Mouse (Mus musculus): ENCODE data around the gene Olfr287. TPM values are rescaled to one million over a fixed set of nuclear protein-coding genes. Genes with fewer than 3 reads are reported as not detected.

Gene Olfr287
- polyA plus RNA-seq (2015; fragmentation: Nextera tagmentation; extraction: Ambion mirVana), result 0.14 TPM in 1 of 2 replicates, not detected in the other

DNA sequence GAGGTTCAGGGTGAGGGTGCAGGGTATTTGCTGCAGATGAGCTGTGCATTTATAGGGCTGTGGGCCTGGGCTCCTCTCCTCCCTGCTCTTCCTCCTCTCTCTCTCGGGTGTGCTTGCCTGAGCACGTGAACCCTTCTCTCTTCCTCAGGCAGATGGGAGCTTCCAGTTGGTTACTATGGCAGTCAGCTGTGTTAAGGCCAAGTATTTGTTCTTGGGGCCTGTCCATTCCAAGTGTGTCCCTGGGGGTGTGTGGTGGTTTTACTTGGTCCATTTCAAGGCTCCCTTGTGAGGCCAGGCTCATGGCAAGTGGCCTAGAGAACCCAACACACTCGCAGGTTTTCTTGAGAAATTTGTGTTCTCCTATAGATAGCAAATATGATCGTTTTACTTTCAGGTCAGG is at the start of gene Olfr287, which contains the start of gene Gm44579:
Gene Olfr287, minus strand, starts transcription at position 180 of the 400 bp plus-strand sequence.
Gene Gm44579, minus strand, starts transcription at position 101 of the 400 bp plus-strand sequence.
- Histone ChIP-seq H3K27me3 (no peaks in the 10 kb centered on the region), H3K4me2 (replicated peaks) (no peak within 1 kb of the TSS), H3K4me1 (replicated peaks) (no peaks in the 10 kb centered on the region), H3K4me3 (replicated peaks) (no peak within 1 kb of the TSS), H3K9me3 (no peaks in the 10 kb centered on the region), H3K27ac (no peak within 1 kb of the TSS), H3K36me3 (no peaks in the 10 kb centered on the region), H3K9ac (replicated peaks) (no peak within 1 kb of the TSS)
- no peak for ATAC-seq
- WGBS, result 63% methylated on average over 4 of the region's 4 CpGs

DNA sequence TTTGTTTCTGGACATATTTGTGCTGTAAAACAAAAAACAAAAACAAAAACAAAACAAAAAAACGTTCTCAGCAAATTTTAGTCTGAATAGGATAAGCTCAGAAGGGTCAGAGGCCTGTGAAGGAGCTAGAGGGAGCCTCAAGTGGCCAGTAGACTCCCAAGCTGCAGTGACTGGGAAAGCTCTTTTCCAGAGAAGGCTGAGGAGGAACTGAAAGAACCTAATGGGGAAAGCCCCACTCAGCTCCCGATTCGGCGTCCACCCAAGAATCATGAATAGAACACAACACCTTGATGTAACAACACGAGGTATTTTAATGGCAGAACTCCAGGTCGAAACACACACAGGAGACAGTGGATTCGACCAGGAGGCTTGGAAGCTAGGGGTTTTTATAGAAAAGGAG is 36.9 kb upstream of the Olfr287 start:
- whole genome bisulfite sequencing, result 88% methylated on average over 7 of the region's 7 CpGs
- Histone ChIP-seq H3K9me3 (no peaks in the 10 kb centered on the region), H3K27ac (no peak overlapping the region), H3K36me3 (no peaks in the 10 kb centered on the region), H3K9ac (replicated peaks) (no peak overlapping the region), H3K4me2 (replicated peaks) (no peak overlapping the region), H3K27me3 (no peaks in the 10 kb centered on the region), H3K4me1 (replicated peaks) (no peaks in the 10 kb centered on the region), H3K4me3 (replicated peaks) (no peak overlapping the region)
- ATAC-seq, result no peak

DNA sequence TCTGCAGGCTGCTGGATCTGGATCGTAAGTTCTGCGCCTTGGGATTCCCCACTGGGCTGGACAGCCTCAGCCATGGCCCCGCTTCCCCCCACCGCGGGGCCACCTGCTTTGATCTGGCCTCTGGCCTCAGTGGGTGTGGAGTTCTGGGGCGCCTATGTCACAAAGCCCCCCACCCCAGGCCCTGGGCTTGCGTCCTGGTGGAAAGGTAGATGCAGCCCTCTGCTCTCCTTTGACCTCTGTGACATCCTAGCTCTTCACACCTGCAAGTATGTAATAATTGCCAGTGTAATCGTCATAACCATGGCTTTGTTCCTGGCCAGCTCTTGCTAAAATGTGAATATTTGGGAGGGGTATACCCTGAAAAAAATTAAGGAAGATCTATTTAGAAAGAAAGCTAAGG is 36.3 kb upstream of the Olfr287 start, which contains the start of gene H1fnt:
Gene H1fnt, minus strand, starts transcription at position 101 of the 400 bp plus-strand sequence.
- Histone ChIP-seq H3K4me3 (replicated peaks) (no peak within 1 kb of the TSS), H3K27me3 (no peaks in the 10 kb centered on the region), H3K4me1 (replicated peaks) (no peaks in the 10 kb centered on the region), H3K36me3 (no peaks in the 10 kb centered on the region), H3K9me3 (no peaks in the 10 kb centered on the region), H3K4me2 (replicated peaks) (no peak within 1 kb of the TSS), H3K9ac (replicated peaks) (no peak within 1 kb of the TSS), H3K27ac (no peak within 1 kb of the TSS)
- WGBS, result 90% methylated on average over 8 of the region's 8 CpGs
- ATAC-seq, result no peak

GRCm38 (mm10) chr15:98256271-98256670 is 35.4 kb upstream of the Olfr287 start:
- Histone ChIP-seq H3K36me3 (no peaks in the 10 kb centered on the region), H3K27ac (no peak overlapping the region), H3K27me3 (no peaks in the 10 kb centered on the region), H3K9me3 (no peaks in the 10 kb centered on the region), H3K9ac (replicated peaks) (no peak overlapping the region), H3K4me2 (replicated peaks) (no peak overlapping the region), H3K4me1 (replicated peaks) (no peaks in the 10 kb centered on the region), H3K4me3 (replicated peaks) (no peak overlapping the region)
- WGBS, result 96% methylated on average over 13 of the region's 13 CpGs
- no peak for ATAC-seq

GRCm38 (mm10) chr15:98235442-98235841 is 14.6 kb upstream of the Olfr287 start:
- no peak for ATAC-seq
- no peak overlapping the region for H3K4me3 ChIP-seq (replicated peaks)
- H3K4me1 ChIP-seq (replicated peaks), result no peaks in the 10 kb centered on the region
- no peak overlapping the region for H3K27ac ChIP-seq
- no peaks in the 10 kb centered on the region for H3K9me3 ChIP-seq
- H3K36me3 ChIP-seq, result no peaks in the 10 kb centered on the region
- no peaks in the 10 kb centered on the region for H3K27me3 ChIP-seq
- H3K4me2 ChIP-seq (replicated peaks), result no peak overlapping the region
- H3K9ac ChIP-seq (replicated peaks), result no peak overlapping the region
- WGBS, result 94% methylated on average over 4 of the region's 4 CpGs

GRCm38 (mm10) chr15:98234350-98234749 is 13.5 kb upstream of the Olfr287 start, which contains the start of gene Olfr286:
Olfr286 (minus strand) TSS chr15:98234450.
- H3K4me3 ChIP-seq (replicated peaks), result no peak within 1 kb of the TSS
- H3K36me3 ChIP-seq, result no peaks in the 10 kb centered on the region
- WGBS, result 87% methylated on average over 4 of the region's 4 CpGs
- no peak within 1 kb of the TSS for H3K27ac ChIP-seq
- no peak for ATAC-seq
- no peak within 1 kb of the TSS for H3K9ac ChIP-seq (replicated peaks)
- no peak within 1 kb of the TSS for H3K4me2 ChIP-seq (replicated peaks)
- H3K27me3 ChIP-seq, result no peaks in the 10 kb centered on the region
- H3K4me1 ChIP-seq (replicated peaks), result no peaks in the 10 kb centered on the region
- no peaks in the 10 kb centered on the region for H3K9me3 ChIP-seq

- Histone ChIP-seq H3K4me2 (replicated peaks) (no peak overlapping the region), H3K36me3 (no peaks in the 10 kb centered on the region), H3K27me3 (no peaks in the 10 kb centered on the region), H3K9me3 (no peaks in the 10 kb centered on the region), H3K27ac (no peak overlapping the region), H3K9ac (replicated peaks) (no peak overlapping the region), H3K4me3 (replicated peaks) (no peak overlapping the region), H3K4me1 (replicated peaks) (no peaks in the 10 kb centered on the region)
- WGBS, result 68% methylated on average over 7 of the region's 7 CpGs
- ATAC-seq, result no peak
Measured at GRCm38 (mm10) chr15:98226096-98226495, 5.2 kb upstream of the Olfr287 start.

DNA sequence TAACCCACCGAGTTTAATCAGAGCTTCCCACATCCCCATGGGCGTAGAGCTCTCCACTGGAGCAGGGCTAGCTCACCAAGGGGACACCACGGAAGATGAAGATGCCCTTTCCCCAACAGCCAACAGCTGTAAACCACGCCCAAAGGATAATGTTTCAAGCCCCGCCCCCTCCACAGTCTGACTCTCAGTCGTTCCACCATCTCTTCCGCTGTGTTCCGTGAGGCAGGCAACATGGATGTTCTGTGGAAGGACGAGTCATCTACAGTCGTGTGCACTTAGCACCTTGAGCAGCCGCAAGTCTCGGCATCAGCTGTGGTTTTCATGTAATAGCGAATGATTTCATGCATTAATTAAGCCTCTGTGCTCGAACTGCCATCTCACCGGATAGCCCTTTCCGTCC is 4.8 kb upstream of the Olfr287 start:
- Histone ChIP-seq H3K9ac (replicated peaks) (no peak overlapping the region), H3K4me2 (replicated peaks) (no peak overlapping the region; the same call in 1 of the 2 replicates)

DNA sequence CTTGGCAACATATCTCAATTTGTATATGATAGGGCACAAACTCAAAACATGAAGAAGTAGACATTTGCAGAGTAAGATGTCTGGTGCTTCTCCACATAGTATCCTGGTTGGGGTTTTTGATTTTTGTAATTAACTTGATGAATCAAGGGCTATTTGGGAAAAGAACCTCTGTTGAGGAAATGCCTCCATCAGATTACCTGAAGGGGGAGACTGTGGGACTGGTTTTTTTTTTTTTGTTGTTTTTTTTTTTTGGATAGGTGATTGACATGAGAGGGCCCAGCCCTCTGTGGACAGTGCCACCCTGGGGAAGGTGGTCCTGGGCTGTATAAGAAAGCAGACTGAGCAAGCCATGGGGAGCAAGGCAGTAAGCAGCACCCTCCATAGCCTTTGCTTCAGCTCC is 1.5 kb upstream of the Olfr287 start:
- no peaks in the 10 kb centered on the region for H3K36me3 ChIP-seq
- H3K27ac ChIP-seq, result no peak overlapping the region
- H3K4me2 ChIP-seq (replicated peaks), result no peak overlapping the region
- H3K9ac ChIP-seq (replicated peaks), result no peak overlapping the region
- H3K4me3 ChIP-seq (replicated peaks), result no peak overlapping the region
- no peaks in the 10 kb centered on the region for H3K9me3 ChIP-seq
- H3K4me1 ChIP-seq (replicated peaks), result no peaks in the 10 kb centered on the region
- ATAC-seq, result no peak
- no peaks in the 10 kb centered on the region for H3K27me3 ChIP-seq

More for the DNA sequence above, 4.8 kb upstream of the Olfr287 start:
- H3K27ac ChIP-seq, result no peak overlapping the region
- H3K27me3 ChIP-seq, result no peaks in the 10 kb centered on the region
- no peak for ATAC-seq
- no peaks in the 10 kb centered on the region for H3K9me3 ChIP-seq
- 47% methylated on average over 16 of the region's 16 CpGs for WGBS
- no peaks in the 10 kb centered on the region for H3K36me3 ChIP-seq
- no peak overlapping the region for H3K4me3 ChIP-seq (replicated peaks)
- H3K4me1 ChIP-seq (replicated peaks), result no peaks in the 10 kb centered on the region

DNA sequence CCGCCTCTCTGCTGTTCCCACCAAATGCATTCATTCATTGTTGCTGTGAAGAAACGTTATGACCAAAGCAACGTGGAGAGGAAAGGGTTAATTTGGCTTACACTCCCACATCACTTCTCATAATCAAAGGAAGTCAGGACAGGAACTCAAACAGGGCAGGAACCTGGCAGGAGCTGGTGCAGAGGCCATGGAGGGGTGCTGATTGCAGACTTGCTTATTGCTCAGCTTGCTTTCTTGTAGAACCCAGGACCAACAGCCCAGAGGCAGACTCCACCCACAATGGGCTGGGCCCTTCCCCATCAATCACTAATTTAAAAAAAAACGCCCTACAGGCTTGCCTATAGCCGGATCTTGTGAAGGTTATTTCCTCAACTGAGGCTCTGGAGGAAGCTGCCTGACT is 6.7 kb downstream of the Olfr287 start:
- Histone ChIP-seq H3K36me3 (no peaks in the 10 kb centered on the region), H3K4me3 (replicated peaks) (no peak overlapping the region), H3K27ac (no peak overlapping the region), H3K4me1 (replicated peaks) (no peaks in the 10 kb centered on the region), H3K9ac (replicated peaks) (no peak overlapping the region), H3K9me3 (no peaks in the 10 kb centered on the region), H3K4me2 (replicated peaks) (no peak overlapping the region), H3K27me3 (no peaks in the 10 kb centered on the region)
- ATAC-seq, result no peak
- 77% methylated on average over 5 of the region's 5 CpGs for WGBS

DNA sequence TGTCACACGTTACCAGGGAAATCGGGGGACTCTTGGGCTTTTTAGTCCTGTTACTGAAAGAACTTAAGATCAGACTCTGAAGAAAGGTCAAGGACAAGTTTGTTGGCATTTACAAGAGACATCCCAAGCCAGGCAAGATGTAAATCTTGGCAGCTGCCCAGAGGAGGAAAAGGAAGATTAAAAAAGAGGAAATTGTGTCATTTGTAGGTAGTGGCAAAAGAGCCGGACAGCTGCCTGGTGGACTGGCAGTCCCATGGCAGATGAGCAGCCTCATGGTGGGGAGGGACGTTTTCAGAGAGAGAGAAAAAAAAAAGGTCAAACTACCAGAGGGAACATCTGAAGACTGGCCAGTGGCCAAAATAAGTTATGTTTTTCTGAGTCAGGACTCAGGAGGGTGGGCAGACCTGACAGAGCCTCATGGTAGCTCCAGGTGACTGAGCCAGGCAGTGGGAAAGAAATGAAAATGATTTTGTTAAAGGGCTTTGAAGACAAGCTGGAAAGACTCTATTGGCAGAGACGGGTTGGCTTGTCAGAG is 7.5 kb downstream of the Olfr287 start:
- H3K4me2 ChIP-seq (replicated peaks), result no peak overlapping the region
- no peak overlapping the region for H3K27ac ChIP-seq
- no peak overlapping the region for H3K4me3 ChIP-seq (replicated peaks)
- ATAC-seq, result no peak
- no peaks in the 10 kb centered on the region for H3K9me3 ChIP-seq
- no peaks in the 10 kb centered on the region for H3K4me1 ChIP-seq (replicated peaks)
- H3K36me3 ChIP-seq, result no peaks in the 10 kb centered on the region
- no peaks in the 10 kb centered on the region for H3K27me3 ChIP-seq
- WGBS, result 82% methylated on average over 5 of the region's 5 CpGs
- no peak overlapping the region for H3K9ac ChIP-seq (replicated peaks)

DNA sequence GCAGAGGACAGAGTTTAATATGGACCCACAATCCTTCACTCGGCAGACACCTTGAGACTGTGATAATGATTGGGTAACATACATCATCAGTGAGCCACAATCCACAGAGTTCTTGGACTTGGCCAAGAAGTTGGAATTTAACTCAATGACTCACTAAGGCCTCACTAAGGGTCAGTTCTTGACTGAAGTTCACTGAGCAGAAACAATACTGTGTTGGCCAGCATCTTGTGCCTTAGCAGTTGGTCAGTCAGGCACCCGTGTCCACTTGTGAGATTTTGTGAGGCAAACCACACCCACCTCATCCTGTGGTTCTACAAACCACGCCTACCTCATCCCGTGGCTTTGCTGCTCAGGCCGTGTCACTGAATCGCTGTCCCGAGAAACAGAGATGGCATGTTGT is 11.2 kb downstream of the Olfr287 start:
- H3K36me3 ChIP-seq, result no peaks in the 10 kb centered on the region
- H3K27ac ChIP-seq, result no peak overlapping the region
- no peak overlapping the region for H3K4me2 ChIP-seq (replicated peaks)
- no peak for ATAC-seq
- 82% methylated on average over 7 of the region's 7 CpGs for WGBS
- H3K9ac ChIP-seq (replicated peaks), result no peak overlapping the region
- no peaks in the 10 kb centered on the region for H3K4me1 ChIP-seq (replicated peaks)
- H3K27me3 ChIP-seq, result no peaks in the 10 kb centered on the region
- no peak overlapping the region for H3K4me3 ChIP-seq (replicated peaks)
- no peaks in the 10 kb centered on the region for H3K9me3 ChIP-seq

DNA sequence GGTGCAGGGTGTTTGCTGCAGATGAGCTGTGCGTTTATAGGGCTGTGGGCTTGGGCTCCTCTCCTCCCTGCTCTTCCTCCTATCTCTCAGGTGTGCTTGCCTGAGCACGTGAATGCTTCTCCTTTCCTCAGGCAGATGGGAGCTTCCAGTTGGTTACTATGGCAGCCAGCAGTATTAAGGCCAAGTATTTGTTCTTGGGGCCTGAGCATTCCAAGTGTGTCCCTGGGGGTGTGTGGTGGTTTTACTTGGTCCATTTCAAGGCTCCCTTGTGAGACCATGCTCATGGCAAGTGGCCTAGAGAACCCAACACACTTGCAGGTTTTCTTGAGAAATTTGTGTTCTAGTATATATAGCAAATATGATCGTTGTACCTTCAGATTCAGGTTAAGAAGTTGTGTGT is 25.4 kb downstream of the Olfr287 start, which contains the start of gene Olfr288:
Gene Olfr288, minus strand, starts transcription at position 101 of the 400 bp plus-strand sequence.
- 74% methylated on average over 3 of the region's 3 CpGs for WGBS
- Histone ChIP-seq H3K9ac (replicated peaks) (no peak within 1 kb of the TSS), H3K4me3 (replicated peaks) (no peak within 1 kb of the TSS), H3K9me3 (no peaks in the 10 kb centered on the region), H3K27ac (no peak within 1 kb of the TSS), H3K4me2 (replicated peaks) (no peak within 1 kb of the TSS), H3K27me3 (no peaks in the 10 kb centered on the region), H3K4me1 (replicated peaks) (no peaks in the 10 kb centered on the region), H3K36me3 (no peaks in the 10 kb centered on the region)
- no peak for ATAC-seq

Data from midbrain, embryonic 13.5 days (tissue).